Mouse (Mus musculus) retina, postnatal 7 days (tissue): Measurements from ENCODE around the gene Mnt.
A peak's percentile ranks its signal among the peaks of the same experiment; 100 is the strongest.

ENCODE experiments used
- DNase-seq: peaks from one replicate; pipeline ENCODE4 v3.0.0-alpha.2; 2012; ENCODE audit warnings: low read depth, low spot score

Mnt gene

GRCm38 (mm10) chr11:74845784-74846183 lies 15.1 kb downstream of the Mnt start:
- no peak for DNase-seq

GRCm38 (mm10) chr11:74847919-74848521 lies 17.3 kb downstream of the Mnt start:
- DNase-seq: peak; percentile 68

DNA sequence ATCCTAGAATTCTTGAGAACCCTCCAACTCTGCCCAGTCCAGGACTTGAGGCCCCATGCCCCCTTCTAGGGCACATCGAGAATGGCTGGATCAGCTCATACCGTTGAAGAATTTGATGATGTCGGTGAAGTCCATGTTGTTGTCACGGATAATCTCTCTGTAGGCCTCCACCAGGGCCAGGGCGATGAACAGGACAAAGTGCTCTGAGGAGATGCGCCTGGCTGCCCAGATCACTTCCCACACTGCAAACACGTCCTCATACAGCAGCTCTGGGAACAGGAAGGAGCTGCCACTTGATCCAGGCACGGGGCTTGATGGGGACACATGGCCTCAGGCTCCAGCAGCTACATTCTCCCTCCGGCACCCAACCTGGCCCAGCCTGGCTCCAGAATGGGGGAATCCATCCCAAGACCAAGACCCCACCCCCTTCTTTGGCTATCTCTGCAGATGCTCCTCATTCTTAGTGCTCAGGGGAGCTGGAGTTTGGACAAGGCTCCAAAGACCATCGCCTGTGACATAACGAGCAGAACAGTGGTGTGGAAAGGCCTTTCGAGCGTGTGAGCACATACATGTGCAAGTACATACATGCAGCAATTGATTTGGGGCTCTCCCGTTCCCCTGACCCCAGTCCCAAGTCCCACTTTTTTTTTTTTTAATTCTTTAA lies 20.4 kb downstream of the Mnt start:
- DNase-seq: no peak

DNA sequence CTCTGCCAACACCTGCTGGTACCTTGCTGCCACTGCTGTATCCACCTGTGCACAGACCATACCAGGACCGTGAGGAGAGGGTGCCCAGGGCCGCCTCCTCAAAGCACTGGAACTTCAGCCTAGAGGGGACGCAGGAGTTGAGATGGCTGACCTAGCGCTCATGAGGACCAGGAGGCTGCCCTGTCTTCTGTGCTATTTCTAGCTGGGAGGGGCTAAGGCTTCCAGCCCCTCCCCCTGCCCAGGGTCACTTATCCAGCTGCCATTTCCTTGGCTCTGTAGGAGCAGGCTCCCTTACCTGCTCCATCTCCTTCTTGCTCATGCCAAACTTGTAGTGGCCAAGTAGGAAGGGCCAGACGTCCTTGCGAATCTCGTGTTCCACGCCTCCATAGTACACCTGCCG lies 27.0 kb downstream of the Mnt start:
- DNase-seq: no peak

DNA sequence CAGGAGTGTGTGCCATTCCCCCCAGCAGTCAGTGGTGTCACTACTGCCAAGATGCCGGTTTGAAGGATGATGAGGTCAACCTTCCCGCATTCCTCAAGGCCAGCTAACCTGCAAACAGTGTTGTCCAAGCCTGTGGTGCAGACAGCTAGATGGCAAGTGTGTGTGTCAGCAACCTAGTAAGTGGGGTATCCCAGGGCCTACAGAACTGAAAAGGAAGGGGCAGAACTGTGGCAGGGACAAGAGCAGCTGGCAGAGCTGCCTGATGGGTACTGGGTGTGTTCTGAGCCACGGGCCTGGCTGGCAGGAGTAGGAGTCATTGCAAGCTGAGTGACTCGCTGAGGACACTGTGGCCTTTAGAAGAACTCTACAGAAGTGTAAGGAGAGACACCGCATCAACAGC lies 31.4 kb downstream of the Mnt start:
- no peak for DNase-seq

- no peak for DNase-seq
Observed at GRCm38 (mm10) chr11:74863471-74863870, 32.8 kb downstream of the Mnt start.

DNA sequence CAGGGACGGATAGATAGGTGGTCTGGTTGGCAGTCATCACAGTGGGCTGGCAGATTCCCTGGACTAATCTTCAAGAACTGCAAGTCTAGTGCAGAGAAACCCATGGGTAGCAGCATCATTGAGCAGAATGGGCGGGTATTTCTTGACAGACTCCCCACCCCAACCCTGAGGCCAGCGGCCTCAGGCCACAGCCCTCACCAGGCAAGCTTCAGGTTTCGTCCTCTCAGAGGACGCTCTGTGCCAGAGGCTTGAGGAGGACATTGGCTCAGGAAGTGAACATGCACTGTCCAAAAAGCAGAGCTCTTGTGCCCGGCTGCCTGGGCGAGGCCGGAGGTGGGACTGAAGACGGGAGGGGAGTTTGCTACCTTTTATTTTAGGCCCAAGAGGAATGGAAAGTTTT lies 33.7 kb downstream of the Mnt start:
- DNase-seq: no peak

- DNase-seq: no peak
Observed at GRCm38 (mm10) chr11:74865252-74865651, 34.5 kb downstream of the Mnt start.

DNA sequence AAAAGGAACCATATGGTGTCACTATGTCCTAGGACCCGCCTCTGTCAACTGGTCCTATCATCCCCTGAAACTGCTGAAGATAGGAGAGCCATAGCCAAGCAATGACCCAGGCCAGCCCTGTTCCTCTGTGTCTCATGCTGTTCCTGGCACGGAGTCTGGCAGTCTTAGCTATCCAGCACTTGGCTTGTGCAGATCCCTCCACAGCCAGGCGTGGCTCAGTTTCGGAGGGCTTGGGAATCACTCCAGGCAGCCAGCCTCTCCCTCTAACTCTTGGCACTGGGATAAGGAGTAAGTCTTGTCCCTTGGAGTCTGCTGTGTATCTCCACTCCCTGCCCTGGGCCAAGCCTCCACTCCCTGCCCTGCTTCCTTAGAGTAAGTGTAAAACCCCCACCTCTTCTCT lies 35.9 kb downstream of the Mnt start:
- DNase-seq: no peak

DNA sequence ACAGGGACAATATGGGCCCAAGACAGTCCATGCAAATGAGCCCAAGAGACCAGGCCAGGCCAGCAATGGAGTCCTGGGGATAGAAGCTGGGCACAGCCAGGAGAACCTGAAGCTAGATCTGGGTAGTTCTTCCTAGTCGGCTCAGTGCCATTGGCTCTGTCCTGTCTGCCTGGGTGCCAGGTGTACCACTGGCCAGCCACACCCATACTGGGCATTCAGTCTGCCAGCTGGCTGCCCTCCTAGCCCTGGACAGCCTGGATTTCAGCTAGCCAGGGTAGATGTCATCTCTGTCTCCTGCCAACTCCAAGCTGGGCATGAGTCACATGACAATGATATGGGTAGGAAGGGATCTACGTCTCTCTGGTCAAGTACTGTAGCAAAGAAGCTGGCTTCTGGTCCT lies 36.5 kb downstream of the Mnt start:
- no peak for DNase-seq

DNA sequence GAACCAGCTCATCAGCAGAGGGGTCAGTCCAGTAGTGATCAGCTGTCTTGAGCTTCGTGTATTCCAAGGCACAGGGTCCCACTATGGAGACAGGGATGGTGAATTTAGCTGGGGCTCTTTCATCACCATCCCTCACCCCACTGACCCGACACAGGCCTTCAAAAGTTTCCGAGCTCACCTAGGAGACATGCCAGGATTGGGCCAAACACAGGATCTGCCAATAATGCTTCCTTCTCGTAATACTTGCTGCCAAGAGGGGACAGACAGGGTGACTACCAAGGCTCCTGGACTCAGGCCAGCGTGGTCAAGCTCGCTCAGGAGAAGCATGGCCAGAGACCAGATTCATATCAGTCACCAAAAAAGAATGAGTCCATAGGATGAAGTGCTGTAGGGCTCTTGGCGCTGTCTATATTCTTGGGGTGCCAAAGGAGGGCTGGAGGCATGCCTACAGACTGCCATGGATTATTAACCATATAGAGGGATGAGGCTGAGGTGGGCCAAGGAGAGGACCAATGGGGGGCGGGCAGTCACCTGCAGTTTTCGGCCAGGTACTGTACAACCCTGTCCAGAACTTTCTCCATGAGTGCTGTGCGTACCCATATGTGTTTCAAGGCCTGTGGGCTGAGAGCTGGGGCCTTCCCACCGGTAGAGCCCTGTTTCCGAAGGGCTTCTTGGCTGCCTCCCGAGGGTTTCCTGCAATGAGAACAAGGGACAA lies 37.5 kb downstream of the Mnt start:
- no peak for DNase-seq

- DNase-seq: no peak
Observed at GRCm38 (mm10) chr11:74869603-74870002, 38.9 kb downstream of the Mnt start.

- no peak for DNase-seq
Observed at GRCm38 (mm10) chr11:74870544-74870943, 39.8 kb downstream of the Mnt start.

- no peak for DNase-seq
Observed at GRCm38 (mm10) chr11:74870991-74871622, 40.4 kb downstream of the Mnt start.

DNA sequence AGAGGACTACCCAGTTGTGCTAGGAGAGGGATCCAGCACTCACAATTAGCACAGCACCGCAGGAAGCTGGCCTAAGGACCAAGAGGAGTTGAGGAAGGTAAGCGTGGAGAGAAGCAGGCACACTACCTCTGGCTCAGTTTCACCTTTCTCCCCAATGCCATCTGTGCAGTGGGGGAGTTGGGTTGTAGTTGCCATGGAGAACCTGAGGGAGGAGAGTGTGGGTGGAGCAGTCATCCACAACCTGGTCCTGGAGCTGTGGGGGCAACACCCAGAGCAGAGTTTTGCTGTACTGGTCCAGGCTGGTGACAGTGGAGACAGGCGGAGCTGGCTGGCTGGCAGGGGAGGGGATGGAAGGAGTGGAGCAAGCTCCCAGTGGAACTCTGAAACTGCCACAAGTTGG lies 43.9 kb downstream of the Mnt start:
- no peak for DNase-seq

DNA sequence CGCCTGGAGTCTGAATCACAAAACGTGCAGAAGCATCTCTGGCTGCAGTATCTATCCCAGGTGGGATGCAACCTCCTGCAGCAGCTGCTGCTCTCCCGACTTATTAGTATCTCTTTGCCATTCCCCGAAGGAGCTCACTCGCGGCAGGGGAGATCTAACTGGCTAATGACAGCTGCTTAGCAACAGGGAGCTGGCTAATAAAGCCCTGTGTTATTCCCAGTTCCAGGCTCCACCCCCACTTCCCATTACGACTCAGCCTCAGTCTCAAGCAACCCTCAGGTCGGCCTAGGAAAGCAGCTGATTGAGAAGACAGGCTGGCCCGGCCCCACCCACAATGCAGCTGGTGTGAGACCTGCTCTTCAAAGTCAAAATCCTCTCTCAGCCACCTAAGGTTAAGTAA lies 46.1 kb downstream of the Mnt start:
- peak; percentile 75 for DNase-seq

- DNase-seq: no peak
Observed at GRCm38 (mm10) chr11:74880999-74881398, 50.3 kb downstream of the Mnt start.

DNA sequence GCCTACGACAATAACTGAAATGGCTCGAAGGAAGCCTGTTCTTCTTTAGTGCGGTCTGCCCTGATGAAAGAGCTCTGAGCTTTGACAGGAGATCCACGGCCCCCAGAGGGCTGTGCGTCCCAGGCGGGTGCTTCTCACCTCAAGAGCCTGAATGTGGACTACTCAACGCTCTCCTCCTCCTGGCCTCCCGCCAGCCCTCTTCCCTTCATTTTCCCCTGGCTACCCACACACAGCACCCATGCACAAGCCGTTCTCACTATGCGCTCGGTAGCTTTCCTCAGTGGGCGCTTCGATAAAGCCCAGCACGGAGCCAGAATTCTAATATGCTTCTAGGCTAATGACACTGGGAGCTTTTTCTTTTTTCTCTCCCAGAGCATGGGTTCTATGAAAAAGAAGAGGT lies 51.3 kb downstream of the Mnt start:
- DNase-seq: no peak

GRCm38 (mm10) chr11:74883098-74883497 lies 52.4 kb downstream of the Mnt start:
- DNase-seq: no peak

GRCm38 (mm10) chr11:74894619-74895018 lies 63.9 kb downstream of the Mnt start:
- no peak for DNase-seq
